In genomic region chr4:34429003-34429402, GRCm38 (mm10) we compare ENCODE assay signal across 15 mouse cellular contexts.
"Had no signal": no experiment of that assay in that cellular context is flagged by ENCODE, and none has a peak within 500 bp of the region (broad histone marks: within the 10 kb centered on the region; RNA-seq: fewer than 3 reads in every experiment).

No protein-coding gene starts in this region.

- H3K27ac ChIP-seq: kidney, postnatal 0 days; limb, embryonic 12.5 days; limb, embryonic 15.5 days; liver, embryonic 14.5 days; lung, embryonic 15.5 days; neural tube, embryonic 12.5 days; neural tube, embryonic 15.5 days; stomach, postnatal 0 days had no signal

- ATAC-seq: liver, postnatal 0 days had no signal

- H3K4me2 ChIP-seq: limb, embryonic 12.5 days; limb, embryonic 15.5 days; liver, embryonic 11.5 days; lung, embryonic 15.5 days; midbrain, embryonic 11.5 days; neural tube, embryonic 12.5 days; neural tube, embryonic 15.5 days had no signal

- H3K27me3 ChIP-seq: limb, embryonic 12.5 days; limb, embryonic 15.5 days; lung, embryonic 15.5 days; neural tube, embryonic 12.5 days; neural tube, embryonic 15.5 days had no signal

- H3K9ac ChIP-seq: limb, embryonic 12.5 days; limb, embryonic 15.5 days; liver, embryonic 14.5 days; liver, postnatal 0 days; lung, embryonic 15.5 days; neural tube, embryonic 12.5 days; neural tube, embryonic 15.5 days had no signal

- H3K36me3 ChIP-seq: limb, embryonic 12.5 days; limb, embryonic 15.5 days; lung, embryonic 15.5 days; neural tube, embryonic 12.5 days; neural tube, embryonic 15.5 days had no signal

- H3K4me3 ChIP-seq: limb, embryonic 12.5 days; limb, embryonic 15.5 days; lung, embryonic 15.5 days; neural tube, embryonic 12.5 days; neural tube, embryonic 15.5 days had no signal

- DNase-seq: left cerebral cortex, postnatal 4 days; lung, postnatal 14 days; midbrain, embryonic 14.5 days; right cerebral cortex, postnatal 4 days had no signal

- H3K4me1 ChIP-seq: limb, embryonic 12.5 days; limb, embryonic 15.5 days; lung, embryonic 15.5 days; neural tube, embryonic 12.5 days; neural tube, embryonic 15.5 days had no signal

- H3K9me3 ChIP-seq: limb, embryonic 12.5 days; limb, embryonic 15.5 days; lung, embryonic 15.5 days; neural tube, embryonic 12.5 days; neural tube, embryonic 15.5 days had no signal
